Mouse (Mus musculus) MEL (cell line): ENCODE results near the gene Msantd2. TPM values are rescaled to one million over a fixed set of nuclear protein-coding genes. Genes with fewer than 3 reads are reported as not detected.

Experiments
- DNase-seq: peaks from one replicate; pipeline ENCODE4 v3.0.0; 2011; ENCODE audit warnings: low read depth, low spot score
- H3K27ac ChIP-seq: 2 replicates; pipeline ENCODE4 v1.5.1; 2012; ENCODE audit warnings: low read depth, mild to moderate bottlenecking, control low read depth, low read length, moderate library complexity; ENCODE audit not compliant: control insufficient read depth
- H3K27me3 ChIP-seq, 2 experiments: fragments of 150-350 bp in 1 of 2; sonication (generic) in 1 of 2; 2 replicates each; pipeline ENCODE4 v1.6.1; 2012; ENCODE audit warnings: low read length in 2 of 2, mild to moderate bottlenecking in 2 of 2, improper control_type of control experiment in 1 of 2, moderate library complexity in 1 of 2; ENCODE audit not compliant: insufficient read depth in 2 of 2, control insufficient read depth in 1 of 2
- H3K36me3 ChIP-seq, 2 experiments: 2 replicates each; pipeline ENCODE4 v1.6.1; 2012 to 2014; ENCODE audit warnings: low read length in 2 of 2, improper control_type of control experiment in 1 of 2, inconsistent platforms in 1 of 2, mild to moderate bottlenecking in 1 of 2; ENCODE audit not compliant: insufficient read depth in 2 of 2, control insufficient read depth in 1 of 2
- H3K4me1 ChIP-seq, 2 experiments: fragments of 150-350 bp in 1 of 2; sonication (generic) in 1 of 2; 2 replicates each; pipeline ENCODE4 v1.6.1; 2012; ENCODE audit warnings: low read length in 2 of 2, improper control_type of control experiment in 1 of 2, mild to moderate bottlenecking in 1 of 2; ENCODE audit not compliant: insufficient read depth in 2 of 2, control insufficient read depth in 1 of 2
- H3K4me3 ChIP-seq, 2 experiments: fragments of 150-350 bp in 1 of 2; sonication (generic) in 1 of 2; 2 replicates each; pipeline ENCODE4 v1.5.1; 2012; ENCODE audit warnings: low read depth in 2 of 2, low read length in 2 of 2, mild to moderate bottlenecking in 2 of 2, moderate library complexity in 2 of 2, control low read depth in 1 of 2, improper control_type of control experiment in 1 of 2; ENCODE audit not compliant: control insufficient read depth in 1 of 2, insufficient read depth in 1 of 2
- H3K79me2 ChIP-seq: 2 replicates; pipeline ENCODE4 v1.6.1; 2012; ENCODE audit warnings: mild to moderate bottlenecking, low read length, moderate library complexity; ENCODE audit not compliant: control insufficient read depth, poor library complexity, insufficient read depth
- H3K9ac ChIP-seq: 2 replicates; pipeline ENCODE4 v1.6.1; 2012; ENCODE audit warnings: low read depth, mild to moderate bottlenecking, control low read depth, low read length, moderate library complexity; ENCODE audit not compliant: control insufficient read depth, poor library complexity, severe bottlenecking
- H3K9me3 ChIP-seq: fragments of 150-350 bp; sonication (generic); replicated peaks from 2 replicates; pipeline ENCODE4 v1.6.1; 2012; ENCODE audit warnings: mild to moderate bottlenecking, low read length, improper control_type of control experiment, moderate library complexity; ENCODE audit not compliant: insufficient read depth
- CTCF ChIP-seq, 3 experiments: IDR thresholded peaks in 2 of 3; conservative IDR thresholded peaks in 1 of 3; 2 replicates each; pipeline ENCODE4 v1.5.1; 2011 to 2012; ENCODE audit warnings: low read length in 3 of 3, low read depth in 2 of 3, mild to moderate bottlenecking in 2 of 3, improper control_type of control experiment in 1 of 3, inconsistent platforms in 1 of 3, mixed read lengths in 1 of 3, moderate library complexity in 1 of 3; ENCODE audit not compliant: control insufficient read depth in 1 of 3, insufficient read depth in 1 of 3, poor library complexity in 1 of 3, severe bottlenecking in 1 of 3
- EP300 ChIP-seq, 2 experiments: IDR thresholded peaks; 2 replicates each; pipeline ENCODE4 v1.6.1; 2011; ENCODE audit warnings: improper control_type of control experiment in 2 of 2, low read length in 2 of 2, low read depth in 1 of 2, mild to moderate bottlenecking in 1 of 2
- ETS1 ChIP-seq: IDR thresholded peaks from 2 replicates; pipeline ENCODE4 v1.6.1; 2012; ENCODE audit warnings: low read depth, mild to moderate bottlenecking, inconsistent platforms, low read length, improper control_type of control experiment, moderate library complexity
- GABPA ChIP-seq: IDR thresholded peaks from 2 replicates; pipeline ENCODE4 v1.6.1; 2012; ENCODE audit warnings: low read depth, mild to moderate bottlenecking, inconsistent platforms, low read length, improper control_type of control experiment, moderate library complexity
- GATA1 ChIP-seq: IDR thresholded peaks from 2 replicates; pipeline ENCODE4 v1.6.1; 2011; ENCODE audit warnings: low read depth, low read length, improper control_type of control experiment
- HCFC1 ChIP-seq: IDR thresholded peaks from 2 replicates; pipeline ENCODE4 v1.6.1; 2012; ENCODE audit warnings: low read depth, mild to moderate bottlenecking, inconsistent platforms, low read length, improper control_type of control experiment, moderate library complexity
- MAFK ChIP-seq: IDR thresholded peaks from 2 replicates; pipeline ENCODE4 v1.6.1; 2011; ENCODE audit warnings: low read depth, mild to moderate bottlenecking, low read length, improper control_type of control experiment, borderline replicate concordance
- MAX ChIP-seq: IDR thresholded peaks from 2 replicates; pipeline ENCODE4 v1.6.1; 2011; ENCODE audit warnings: low read length, improper control_type of control experiment
- MAZ ChIP-seq: IDR thresholded peaks from 2 replicates; pipeline ENCODE4 v1.6.1; 2012; ENCODE audit warnings: low read depth, mild to moderate bottlenecking, inconsistent platforms, low read length, improper control_type of control experiment
- MEF2A ChIP-seq: IDR thresholded peaks from 2 replicates; pipeline ENCODE4 v1.6.1; 2014; ENCODE audit warnings: low read depth, mild to moderate bottlenecking, inconsistent platforms, low read length, improper control_type of control experiment; ENCODE audit not compliant: poor library complexity, insufficient replicate concordance, severe bottlenecking; ENCODE audit errors: extremely low read depth
- MXI1 ChIP-seq: IDR thresholded peaks from 2 replicates; pipeline ENCODE4 v1.6.1; 2011; ENCODE audit warnings: mild to moderate bottlenecking, low read depth, low read length, improper control_type of control experiment
- MYB ChIP-seq: IDR thresholded peaks from 2 replicates; pipeline ENCODE4 v1.6.1; 2011; ENCODE audit warnings: mild to moderate bottlenecking, low read depth, low read length, improper control_type of control experiment
- MYC ChIP-seq: IDR thresholded peaks from 2 replicates; pipeline ENCODE4 v1.6.1; 2011; ENCODE audit warnings: low read depth, mild to moderate bottlenecking, low read length, improper control_type of control experiment, moderate library complexity
- POLR2A ChIP-seq, 2 experiments: IDR thresholded peaks; 2 replicates each; pipeline ENCODE4 v1.6.1; 2011 to 2012; ENCODE audit warnings: low read length in 2 of 2, mild to moderate bottlenecking in 2 of 2, control low read depth in 1 of 2, improper control_type of control experiment in 1 of 2, low read depth in 1 of 2, moderate library complexity in 1 of 2; ENCODE audit not compliant: control insufficient read depth in 1 of 2, insufficient read depth in 1 of 2, poor library complexity in 1 of 2
- POLR2AphosphoS2 ChIP-seq: IDR thresholded peaks from 2 replicates; pipeline ENCODE4 v1.6.1; 2011; ENCODE audit warnings: low read length, improper control_type of control experiment
- POLR2AphosphoS5 ChIP-seq: IDR thresholded peaks from 2 replicates; pipeline ENCODE4 v1.6.1; 2012; ENCODE audit warnings: low read depth, borderline replicate concordance, mild to moderate bottlenecking, inconsistent platforms, low read length, moderate library complexity, mixed read lengths
- RAD21 ChIP-seq: IDR thresholded peaks from 2 replicates; pipeline ENCODE4 v1.6.1; 2011; ENCODE audit warnings: mild to moderate bottlenecking, low read depth, low read length, improper control_type of control experiment
- SMC3 ChIP-seq: IDR thresholded peaks from 2 replicates; pipeline ENCODE4 v1.6.1; 2011; ENCODE audit warnings: low read depth, low read length, improper control_type of control experiment
- TBP ChIP-seq: IDR thresholded peaks from 2 replicates; pipeline ENCODE4 v1.8.0; 2011; ENCODE audit warnings: low read depth, low read length, improper control_type of control experiment
- USF1 ChIP-seq: IDR thresholded peaks from 2 replicates; pipeline ENCODE4 v1.6.1; 2014; ENCODE audit warnings: low read depth, mild to moderate bottlenecking, inconsistent platforms, low read length, improper control_type of control experiment, moderate library complexity
- USF2 ChIP-seq, 2 experiments: IDR thresholded peaks; 2 replicates each; pipeline ENCODE4 v1.6.1; 2011 to 2012; ENCODE audit warnings: improper control_type of control experiment in 2 of 2, low read length in 2 of 2, borderline replicate concordance in 1 of 2, inconsistent platforms in 1 of 2, low read depth in 1 of 2, mild to moderate bottlenecking in 1 of 2; ENCODE audit not compliant: insufficient read depth in 1 of 2
- ZNF384 ChIP-seq: IDR thresholded peaks from 2 replicates; pipeline ENCODE4 v1.6.1; 2012; ENCODE audit warnings: low read depth, mild to moderate bottlenecking, inconsistent platforms, low read length, improper control_type of control experiment
- polyA plus RNA-seq, 2 experiments: library from polyadenylated mRNA; stranded (reverse) in 1 of 2; unstranded in 1 of 2; fragments of >175 nt in 1 of 2; fragments of >200 nt in 1 of 2; gene quantifications; 2 replicates each; pipeline versions ENCODE4 v1.2.1 to v1.2.4; 2012; ENCODE audit warnings: low replicate concordance in 2 of 2, low read depth in 1 of 2; ENCODE audit not compliant: insufficient read length in 2 of 2, insufficient read depth in 1 of 2, missing spikeins in 1 of 2
- total RNA-seq: library from RNA; depleted of rRNA; stranded (reverse); fragments of 300-350 nt; gene quantifications from 2 replicates; pipeline ENCODE4 v1.2.3, GENCODE M21; 2012

Msantd2 gene
- total and polyA plus RNA-seq, 3 experiments = 15.5 to 26.2 TPM; not detected in 1

DNA sequence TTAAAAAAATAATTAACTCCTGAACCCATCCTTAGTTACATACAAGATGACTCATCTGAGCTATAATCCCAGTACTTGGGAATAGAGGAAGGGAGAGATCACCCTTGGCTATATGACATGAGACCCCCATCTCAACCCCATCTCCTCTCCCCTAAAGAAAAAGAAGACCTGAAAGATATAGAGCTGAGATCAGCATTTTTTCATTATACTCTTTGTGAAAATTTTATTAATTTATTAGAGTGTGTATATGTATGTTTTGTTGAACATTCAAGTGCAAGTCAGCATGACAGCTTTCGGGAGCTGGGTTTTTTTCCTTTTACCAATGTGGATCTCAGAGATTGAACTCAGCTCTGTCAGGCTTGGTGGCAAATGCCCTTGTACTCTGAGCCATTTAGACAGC lies 12.1 kb downstream of the Msantd2 start:
- Histone ChIP-seq H3K9me3 (no peaks in the 10 kb centered on the region), H3K4me3 (no peak overlapping the region), H3K36me3 (no peaks in the 10 kb centered on the region; a peak in 2 of 4 replicates), H3K27me3 (no peaks in the 10 kb centered on the region), H3K4me1 (no peaks in the 10 kb centered on the region), H3K79me2 (peaks cover 10% of the 10 kb centered on the region), H3K9ac (no peak overlapping the region), H3K27ac (no peak overlapping the region)
- TF ChIP-seq MAZ (no peak), ZNF384 (0 out of 2 replicates have a peak, but pooled peaks have one; percentile 19), MAFK (0 out of 2 replicates have a peak, but pooled peaks have one; percentile 26)
- no peak for DNase-seq

GRCm38 (mm10) chr9:37504348-37504747 lies 15.2 kb downstream of the Msantd2 start:
- Histone ChIP-seq H3K27me3 (no peaks in the 10 kb centered on the region), H3K9ac (no peak overlapping the region), H3K36me3 (no peaks in the 10 kb centered on the region; a peak in 1 of 4 replicates), H3K4me3 (no peak overlapping the region), H3K79me2 (peaks cover 6% of the 10 kb centered on the region), H3K9me3 (no peaks in the 10 kb centered on the region), H3K4me1 (no peaks in the 10 kb centered on the region), H3K27ac (no peak overlapping the region)
- TF ChIP-seq RAD21 (peak; percentile 17), SMC3 (peak; percentile 36), CTCF (IDR thresholded peaks at IDR 0.05 in 2 of 3, conservative IDR thresholded peaks at IDR 0.05 in 1 of 3; ENCODE audit: control insufficient read depth in 1 of 3, insufficient read depth in 1 of 3, low read depth in 2 of 3, low read length in 3 of 3, poor library complexity in 1 of 3, severe bottlenecking in 1 of 3) (peak in 2 of 3 experiments; percentile 30 to 35; a peak in 3 of 6 replicates), MAX (no peak), USF1 (no peak), MYC (no peak)
- DNase-seq = peak; percentile 34

DNA sequence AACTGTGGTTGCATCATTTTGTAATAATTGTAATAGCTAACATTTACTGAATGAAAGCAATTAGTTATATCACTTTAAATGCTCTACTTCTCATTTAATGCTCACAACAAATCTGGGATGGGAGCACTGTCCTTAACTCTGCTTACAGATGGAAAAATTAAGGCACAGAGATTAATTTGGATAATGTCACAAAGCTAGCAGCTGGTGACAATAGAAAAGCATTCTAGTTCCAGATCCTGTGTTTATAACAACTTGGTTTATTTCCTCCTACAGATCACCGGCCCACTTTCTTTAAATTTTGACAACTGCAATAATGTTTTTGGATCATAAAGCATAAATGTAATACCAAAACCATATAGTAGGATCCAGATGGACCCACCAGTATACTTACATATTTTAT lies 16.9 kb downstream of the Msantd2 start:
- H3K9me3 ChIP-seq = no peaks in the 10 kb centered on the region
- H3K79me2 ChIP-seq = peaks cover 3% of the 10 kb centered on the region
- no peak for TF ChIP-seq POLR2AphosphoS2
- TF ChIP-seq MAFK = no peak
- no peak for TF ChIP-seq ETS1
- no peak for TF ChIP-seq MAX
- TF ChIP-seq USF1 = no peak
- no peak for TF ChIP-seq GABPA
- no peak for TF ChIP-seq USF2 (IDR thresholded peaks at IDR 0.05; ENCODE audit: borderline replicate concordance in 1 of 2, insufficient read depth in 1 of 2, low read depth in 1 of 2, low read length in 2 of 2)
- no peak for TF ChIP-seq MEF2A
- no peak for TF ChIP-seq SMC3
- TF ChIP-seq MAZ = no peak
- TF ChIP-seq POLR2A (IDR thresholded peaks at IDR 0.05; ENCODE audit: control insufficient read depth in 1 of 2, insufficient read depth in 1 of 2, low read depth in 1 of 2, low read length in 2 of 2, poor library complexity in 1 of 2) = no peak
- no peak for TF ChIP-seq MXI1
- TF ChIP-seq HCFC1 = no peak
- no peak for TF ChIP-seq EP300 (IDR thresholded peaks at IDR 0.05; ENCODE audit: low read depth in 1 of 2, low read length in 2 of 2)
- no peak for TF ChIP-seq GATA1
- no peak for TF ChIP-seq MYB
- TF ChIP-seq POLR2AphosphoS5 = no peak
- no peak for TF ChIP-seq TBP
- TF ChIP-seq, all 39 proteins: peak for 0
- Histone ChIP-seq H3K9ac (no peak overlapping the region), H3K4me1 (no peaks in the 10 kb centered on the region), H3K36me3 (no peaks in the 10 kb centered on the region; a peak in 1 of 4 replicates), H3K27ac (no peak overlapping the region), H3K4me3 (no peak overlapping the region), H3K27me3 (no peaks in the 10 kb centered on the region)
- DNase-seq = no peak
